Mouse (Mus musculus) bone marrow macrophage, adult 2 months (primary cell): ENCODE measurements around the gene Gabbr2.

Source experiments
- CTCF ChIP-seq: IDR thresholded peaks from 2 replicates; pipeline ENCODE4 v1.5.1; 2012; ENCODE audit warnings: low read depth, mild to moderate bottlenecking, low read length, moderate library complexity
- POLR2A ChIP-seq: IDR thresholded peaks from 2 replicates; pipeline ENCODE4 v1.6.1; 2012; ENCODE audit warnings: mild to moderate bottlenecking, low read depth, low read length, borderline replicate concordance

- TF ChIP-seq CTCF = no peak
- no peak for TF ChIP-seq POLR2A
Observed at GRCm38 (mm10) chr4:46727153-46727552, 264.5 kb downstream of the Gabbr2 start.
